Mouse (Mus musculus) embryonic stem cell, embryonic (primary cell): Measurements from ENCODE around the gene G3bp1.

Experiments
- CTCF ChIA-PET, 4 experiments: fragments of 300-600 bp in 2 of 4; fragments of 350-600 bp in 2 of 4; sonication (Branson Sonifier 250); formaldehyde crosslinking; loops; one replicate each; lab custom pipeline; 2022; ENCODE audit warnings: inconsistent platforms in 2 of 4; lab: Charles Lee
- POLR2A ChIA-PET, 4 experiments: fragments of 300-600 bp in 2 of 4; fragments of 350-600 bp in 2 of 4; sonication (Branson Sonifier 250); formaldehyde crosslinking; loops; one replicate each; lab custom pipeline; 2022; ENCODE audit warnings: antibody characterized with exemption in 4 of 4, inconsistent platforms in 1 of 4; lab: Charles Lee

Gene G3bp1

DNA sequence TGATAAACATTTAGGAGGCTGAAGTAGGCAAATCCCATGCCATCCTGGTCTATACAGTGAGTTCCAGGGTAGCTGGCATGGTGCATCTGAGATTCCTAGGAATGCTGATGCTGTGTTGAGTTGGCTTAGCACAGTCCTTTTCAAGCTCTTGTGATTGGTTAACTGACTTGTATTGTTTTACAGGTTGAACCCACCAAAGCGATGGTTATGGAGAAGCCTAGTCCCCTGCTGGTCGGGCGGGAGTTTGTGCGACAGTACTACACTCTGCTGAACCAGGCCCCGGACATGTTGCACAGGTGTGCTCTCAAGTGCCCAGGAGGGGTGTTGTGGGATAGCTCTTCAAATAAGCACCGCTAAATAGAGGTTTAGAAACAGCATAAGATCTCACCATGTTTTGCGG, 16.0 kb downstream of the G3bp1 start:
- POLR2A ChIA-PET, result interaction anchor here (0.5 to 20.3 kb wide), 17 partner anchors 8 to 251 kb away, joined by 3 to 501 read pairs (median 7); partner anchors contain the start of genes G3bp1 (in 3 of the 4) and Atox1 (in 2 of the 4)
- CTCF ChIA-PET, result interaction anchor here in 3 of 4 experiments (0.6 to 1.6 kb wide), 8 partner anchors 10 to 38 kb away, joined by 3 to 8 read pairs (median 3); partner anchors contain the start of gene G3bp1 (in 1 of the 3)

DNA sequence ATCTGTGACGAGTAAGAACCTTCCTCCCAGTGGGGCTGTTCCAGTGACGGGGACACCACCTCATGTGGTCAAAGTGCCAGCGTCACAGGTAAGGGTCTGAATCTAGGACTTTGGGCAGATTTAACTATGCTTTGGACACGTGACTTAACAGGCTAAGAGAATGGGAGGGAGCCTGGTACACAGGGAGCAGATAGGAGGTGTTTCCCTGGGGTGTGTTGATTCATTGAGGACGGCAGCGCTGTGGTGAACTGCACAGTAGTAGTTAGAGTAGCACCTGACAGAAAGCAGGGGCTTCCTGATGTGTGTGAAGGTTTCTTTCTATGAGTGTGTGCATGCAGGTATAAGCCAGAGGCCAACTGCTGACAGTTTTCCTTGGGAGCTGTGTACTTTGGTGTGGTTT, 26.7 kb downstream of the G3bp1 start:
- ChIA-PET CTCF (interaction anchor here in 1 of 4 experiments (1.1 kb wide), 1 partner anchor 14 kb away, joined by 5 read pairs; no protein-coding TSS in a partner anchor), POLR2A (interaction anchor here in 3 of 4 experiments (0.5 to 20.3 kb wide), 10 partner anchors 8 to 27 kb away, joined by 3 to 501 read pairs (median 6); partner anchors contain the start of gene G3bp1 (in 2 of the 3))

DNA sequence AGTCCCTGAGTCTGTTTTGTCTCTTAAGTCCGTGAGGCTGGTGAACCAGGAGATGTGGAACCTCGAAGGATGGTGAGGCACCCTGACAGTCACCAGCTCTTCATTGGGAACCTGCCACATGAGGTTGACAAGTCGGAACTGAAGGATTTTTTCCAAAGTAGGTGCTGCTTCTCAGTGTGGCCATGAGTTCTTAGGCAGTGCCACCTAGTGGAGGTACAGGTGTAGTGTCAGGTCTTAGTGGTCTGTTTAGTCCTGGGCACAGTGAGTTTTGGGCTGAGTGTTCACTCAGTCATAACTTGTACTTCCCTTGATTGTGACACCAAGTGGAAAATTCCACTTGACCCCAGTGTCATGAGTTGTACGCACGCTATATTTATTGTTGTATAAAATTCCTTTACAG, 28.4 kb downstream of the G3bp1 start:
- CTCF ChIA-PET, result interaction anchor here in 3 of 4 experiments (0.6 to 2.0 kb wide), 9 partner anchors 8 to 93 kb away, joined by 3 to 8 read pairs (median 4); partner anchors contain the start of gene Atox1 (in 1 of the 3)
- POLR2A ChIA-PET, result interaction anchor here in 2 of 4 experiments (0.6 to 10.3 kb wide), 13 partner anchors 7 to 30 kb away, joined by 3 to 74 read pairs (median 5); partner anchors contain the start of gene G3bp1 (in 2 of the 2)

DNA sequence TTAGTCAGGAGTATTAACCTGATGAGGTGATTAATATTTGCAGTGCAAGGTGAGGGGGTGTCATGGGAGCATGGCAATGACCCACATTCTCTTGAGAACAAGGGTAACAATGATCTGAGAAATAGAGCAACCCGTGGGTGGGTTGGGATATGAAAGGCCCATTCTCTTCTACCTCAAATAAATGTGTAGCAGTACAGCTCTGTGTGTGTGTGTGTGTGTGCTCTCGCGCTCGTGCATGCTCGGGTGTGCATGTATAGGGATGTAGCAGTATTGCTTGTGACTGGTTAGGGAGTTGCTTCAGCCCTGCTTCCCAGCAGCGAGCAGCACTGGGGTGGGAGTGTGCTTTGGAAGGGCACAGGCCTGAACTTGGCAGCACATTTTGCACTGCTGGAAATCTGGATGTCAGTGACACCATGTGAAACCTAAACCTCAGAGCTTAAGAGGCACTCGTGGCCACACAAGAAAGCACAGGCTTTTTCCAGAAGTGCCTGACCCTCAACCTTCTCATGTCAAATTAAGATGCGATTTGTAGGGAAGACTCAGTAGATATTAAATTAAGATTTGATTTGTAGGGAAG, 32.6 kb downstream of the G3bp1 start:
- POLR2A ChIA-PET, result interaction anchor here in 3 of 4 experiments (0.5 to 8.5 kb wide), 11 partner anchors 10 to 50 kb away, joined by 3 to 74 read pairs (median 11); partner anchors contain the start of gene G3bp1 (in 3 of the 3)

DNA sequence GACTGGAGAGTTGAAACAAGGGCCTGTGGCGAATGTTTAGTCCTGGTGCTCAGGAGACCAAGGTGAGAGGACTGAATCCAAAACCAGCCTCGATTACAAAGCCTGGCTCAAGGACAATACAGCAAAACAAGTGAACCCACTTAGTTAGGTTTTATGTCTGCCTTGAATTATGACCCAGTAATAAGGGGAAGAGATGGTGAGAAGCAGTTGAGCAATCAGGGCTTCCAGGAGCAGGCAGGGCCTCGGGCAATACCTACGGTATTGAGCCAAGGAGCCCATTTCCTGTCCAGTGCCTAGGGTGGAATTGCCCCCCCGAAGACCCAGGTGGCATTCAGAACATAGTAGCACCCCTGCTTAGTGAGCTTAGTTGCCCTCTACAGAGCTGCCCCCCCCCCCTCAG, 33.4 kb downstream of the G3bp1 start:
- ChIA-PET POLR2A (interaction anchor here (0.5 to 8.5 kb wide), 23 partner anchors 9 to 580 kb away, joined by 3 to 74 read pairs (median 4); partner anchors contain the start of genes G3bp1 (in 3 of the 4) and Atox1 (in 1 of the 4)), CTCF (interaction anchor here in 2 of 4 experiments (0.6 to 1.9 kb wide), 7 partner anchors 9 to 1733 kb away, joined by 3 to 7 read pairs (median 4); partner anchors contain the start of gene Irf1 (in 1 of the 2))

More for the DNA sequence above, 32.6 kb downstream of the G3bp1 start:
- CTCF ChIA-PET, result interaction anchor here in 2 of 4 experiments (0.6 to 1.9 kb wide), 3 partner anchors 17 to 291 kb away, joined by 4 to 7 read pairs (median 4); no protein-coding TSS in a partner anchor

DNA sequence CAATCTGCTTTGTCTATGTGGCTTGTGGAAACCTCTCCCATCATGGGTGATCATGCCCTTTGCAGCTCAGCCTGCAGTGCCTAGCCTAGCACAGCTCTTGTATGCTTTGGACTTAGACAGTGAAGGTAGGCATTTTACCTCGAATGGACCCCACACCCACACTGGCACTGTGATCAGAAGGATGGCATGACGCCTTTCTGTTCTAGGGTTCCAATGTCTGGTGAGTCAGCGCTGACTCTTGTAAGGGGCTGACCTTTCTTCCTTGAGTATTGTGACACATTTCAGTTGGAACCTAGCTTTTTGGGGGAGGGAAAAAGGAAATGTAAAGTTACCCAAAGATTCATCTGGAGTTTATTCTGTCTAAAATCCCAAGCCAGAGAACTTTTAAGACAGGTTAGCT, 36.0 kb downstream of the G3bp1 start:
- CTCF ChIA-PET, result interaction anchor here in 2 of 4 experiments (0.5 to 1.4 kb wide), 2 partner anchors 8 to 23 kb away, joined by 4 to 5 read pairs; no protein-coding TSS in a partner anchor
- POLR2A ChIA-PET, result interaction anchor here in 3 of 4 experiments (0.6 to 8.5 kb wide), 8 partner anchors 8 to 587 kb away, joined by 3 to 74 read pairs (median 3); partner anchors contain the start of gene G3bp1 (in 1 of the 3)

DNA sequence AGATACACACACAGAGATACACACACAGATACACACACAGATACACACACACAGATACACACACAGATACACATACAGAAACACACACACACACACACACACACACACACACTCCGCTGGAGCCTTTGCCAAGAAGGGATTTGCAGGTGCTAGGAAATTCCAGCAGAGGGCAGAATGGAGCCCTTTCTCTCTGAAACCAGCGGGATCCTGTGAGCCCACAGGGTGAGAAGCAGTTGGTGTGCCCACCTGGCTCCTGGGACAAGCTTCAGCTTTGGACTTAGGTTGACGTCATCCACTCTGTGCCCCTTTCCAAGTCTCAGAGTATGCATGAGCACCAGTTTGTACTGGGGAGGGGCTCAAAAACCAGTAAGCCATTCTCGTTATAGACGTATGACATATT, 41.9 kb downstream of the G3bp1 start:
- CTCF ChIA-PET, result interaction anchor here in 2 of 4 experiments (0.6 to 0.7 kb wide), 3 partner anchors 8 to 222 kb away, joined by 3 read pairs; partner anchors contain the start of gene G3bp1 (in 1 of the 2)
- POLR2A ChIA-PET, result interaction anchor here in 1 of 4 experiments (0.8 kb wide), 1 partner anchor 9 kb away, joined by 3 read pairs; no protein-coding TSS in a partner anchor

DNA sequence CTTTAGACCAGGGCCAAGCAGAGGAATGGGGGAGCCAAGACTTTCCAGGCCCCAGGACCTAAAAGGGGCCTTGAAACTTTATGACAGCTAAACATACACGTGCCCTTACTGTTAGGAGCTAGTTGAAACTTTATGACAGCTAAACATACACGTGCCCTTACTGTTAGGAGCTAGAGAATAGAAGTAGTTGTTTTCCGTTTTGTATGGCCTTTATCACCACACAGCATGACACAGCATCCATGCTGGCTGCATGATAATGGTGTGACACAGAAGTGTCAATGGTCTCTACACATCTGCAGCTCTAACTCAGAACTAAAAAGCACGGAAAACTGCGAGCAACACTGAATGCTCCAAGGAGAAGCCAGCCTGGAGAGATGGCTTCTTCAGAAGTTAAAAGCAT, 48.2 kb downstream of the G3bp1 start:
- CTCF ChIA-PET, result interaction anchor here in 1 of 4 experiments (1.1 to 1.8 kb wide), 2 partner anchors 12 to 590 kb away, joined by 3 to 4 read pairs; no protein-coding TSS in a partner anchor
- POLR2A ChIA-PET, result no interaction called here

DNA sequence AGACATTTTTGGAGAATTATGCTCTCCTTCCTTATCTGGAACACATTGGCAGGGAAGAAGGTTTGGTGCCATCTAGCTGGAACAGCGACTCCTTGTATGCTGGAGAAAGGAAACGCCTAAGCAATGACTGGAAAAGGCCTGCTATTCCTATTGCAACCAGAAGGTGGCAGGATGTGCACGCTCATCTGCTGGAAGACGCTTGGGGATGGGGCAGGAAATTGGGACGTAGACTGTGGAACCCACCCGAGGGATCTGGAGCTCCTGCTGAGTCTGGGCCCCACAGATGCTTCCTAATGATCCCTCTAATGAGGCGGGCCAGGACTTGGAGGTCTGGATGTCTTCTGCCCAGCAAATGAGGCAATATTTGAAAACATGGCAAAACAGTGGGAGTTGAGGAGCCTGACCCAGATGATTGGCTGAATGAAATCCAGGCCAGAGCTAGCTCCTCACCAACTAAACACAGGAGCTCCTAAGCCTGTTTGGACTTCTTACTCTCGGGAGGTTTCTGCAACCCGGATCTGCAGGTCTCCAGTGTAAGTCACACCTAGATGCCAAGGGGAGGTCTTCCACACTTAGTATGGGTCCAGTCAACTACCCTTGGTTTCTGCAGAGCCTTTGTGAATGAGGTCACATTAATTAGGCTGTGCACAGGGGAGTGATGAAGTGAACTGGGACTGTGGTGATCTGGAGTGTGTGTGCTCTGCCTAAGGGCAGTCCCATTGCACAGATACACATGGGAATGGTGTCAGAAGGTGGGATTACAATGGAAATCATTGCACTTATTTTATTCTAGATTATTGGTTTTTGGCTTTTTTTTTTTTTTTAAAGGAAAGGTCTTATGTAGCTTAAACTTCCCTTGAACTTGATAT, 49.6 kb downstream of the G3bp1 start:
- CTCF ChIA-PET, result interaction anchor here (0.5 to 2.9 kb wide), 39 partner anchors 10 to 1148 kb away, joined by 3 to 39 read pairs (median 4); no protein-coding TSS in a partner anchor
- POLR2A ChIA-PET, result interaction anchor here in 2 of 4 experiments (0.5 to 1.5 kb wide), 7 partner anchors 11 to 427 kb away, joined by 3 to 4 read pairs (median 3); partner anchors contain the start of gene Glra1 (in 1 of the 2)

DNA sequence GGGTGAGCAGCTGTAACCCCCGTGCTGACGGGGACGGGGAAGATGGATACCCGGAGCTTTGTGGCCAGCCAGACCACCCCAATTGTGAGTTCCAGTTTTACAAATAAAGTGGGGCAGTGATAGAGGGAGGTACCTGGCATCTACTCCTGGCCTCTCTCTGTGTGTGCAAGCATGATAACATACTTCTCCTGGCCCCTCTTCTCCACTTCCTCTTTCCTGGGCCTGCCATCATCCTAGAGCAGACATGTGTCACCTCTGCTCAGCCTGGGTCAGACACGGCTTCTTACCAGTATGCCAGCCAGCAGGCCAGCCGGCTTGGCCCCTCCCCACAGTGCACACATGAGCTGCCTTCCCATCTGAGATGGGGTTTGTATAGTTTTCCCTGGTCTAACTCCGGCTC, 61.3 kb downstream of the G3bp1 start:
- CTCF ChIA-PET, result interaction anchor here in 2 of 4 experiments (0.6 to 2.0 kb wide), 3 partner anchors 10 to 31 kb away, joined by 3 to 4 read pairs (median 3); no protein-coding TSS in a partner anchor
- POLR2A ChIA-PET, result no interaction called here

DNA sequence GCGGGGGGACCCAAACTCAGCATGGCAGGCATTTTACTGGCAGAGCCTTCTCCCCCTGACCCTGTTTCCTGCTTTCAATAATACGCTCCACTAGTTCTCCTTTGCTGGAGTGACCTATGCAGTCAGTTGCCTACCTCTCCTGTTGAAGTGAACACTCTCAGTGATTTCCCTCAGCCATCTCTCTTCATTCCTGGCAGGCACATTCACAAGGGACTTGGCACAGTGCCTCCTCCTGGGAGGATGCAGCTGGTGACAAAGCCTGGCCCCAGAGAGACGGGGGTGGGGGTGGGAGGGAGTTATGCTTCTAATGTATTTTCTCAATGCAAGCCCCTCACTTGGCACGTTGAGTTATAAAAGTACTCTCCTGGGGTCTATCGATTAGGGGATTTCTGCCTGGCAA, 63.9 kb downstream of the G3bp1 start:
- ChIA-PET CTCF (interaction anchor here in 1 of 4 experiments (0.6 kb wide), 1 partner anchor 485 kb away, joined by 7 read pairs; no protein-coding TSS in a partner anchor), POLR2A (no interaction called here)

DNA sequence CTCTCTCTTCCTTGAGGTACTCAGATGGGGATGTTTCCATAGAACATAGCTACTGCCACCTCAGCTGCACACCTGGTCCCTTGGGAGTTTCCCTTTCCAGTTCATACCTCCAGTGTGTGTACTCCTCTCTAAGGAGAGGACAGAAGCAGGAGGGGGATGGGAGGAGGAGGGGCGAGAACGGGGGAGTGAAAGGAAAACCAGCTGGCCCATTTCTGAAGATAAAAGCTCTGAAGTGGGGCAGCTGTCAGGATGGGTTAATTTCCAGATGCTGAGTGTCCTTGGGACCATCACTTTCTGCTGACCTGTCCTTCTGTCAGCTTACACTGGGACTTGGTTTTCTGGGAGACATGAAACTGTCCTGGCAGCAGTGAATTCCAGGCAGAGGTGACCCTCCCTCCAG, 65.3 kb downstream of the G3bp1 start:
- ChIA-PET POLR2A (no interaction called here), CTCF (interaction anchor here in 2 of 4 experiments (0.6 kb wide), 2 partner anchors 537 to 582 kb away, joined by 3 to 4 read pairs; no protein-coding TSS in a partner anchor)

DNA sequence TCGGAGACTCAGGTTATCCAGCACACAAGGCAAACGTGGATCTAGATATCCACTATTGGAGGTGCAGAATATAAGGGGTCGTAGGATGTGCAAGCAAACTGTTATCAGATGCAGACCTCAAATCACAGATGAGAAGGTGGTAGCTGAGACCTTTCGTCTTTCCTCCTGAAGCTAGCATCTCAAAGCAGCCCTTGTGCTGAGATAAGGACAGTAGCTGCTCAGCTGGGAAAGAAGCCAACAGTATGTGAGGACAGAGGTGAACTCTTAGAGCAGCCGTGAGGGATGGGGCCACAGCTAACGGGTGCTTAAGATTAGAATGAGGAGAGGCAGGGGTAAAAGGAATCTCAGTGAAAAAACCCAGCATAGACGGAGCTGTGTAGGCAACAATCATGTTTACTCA, 72.6 kb downstream of the G3bp1 start:
- ChIA-PET POLR2A (interaction anchor here in 2 of 4 experiments (0.6 to 0.7 kb wide), 4 partner anchors 10 to 1913 kb away, joined by 3 to 5 read pairs (median 4); no protein-coding TSS in a partner anchor), CTCF (interaction anchor here in 3 of 4 experiments (0.7 to 0.8 kb wide), 3 partner anchors 23 to 1061 kb away, joined by 3 read pairs; no protein-coding TSS in a partner anchor)

DNA sequence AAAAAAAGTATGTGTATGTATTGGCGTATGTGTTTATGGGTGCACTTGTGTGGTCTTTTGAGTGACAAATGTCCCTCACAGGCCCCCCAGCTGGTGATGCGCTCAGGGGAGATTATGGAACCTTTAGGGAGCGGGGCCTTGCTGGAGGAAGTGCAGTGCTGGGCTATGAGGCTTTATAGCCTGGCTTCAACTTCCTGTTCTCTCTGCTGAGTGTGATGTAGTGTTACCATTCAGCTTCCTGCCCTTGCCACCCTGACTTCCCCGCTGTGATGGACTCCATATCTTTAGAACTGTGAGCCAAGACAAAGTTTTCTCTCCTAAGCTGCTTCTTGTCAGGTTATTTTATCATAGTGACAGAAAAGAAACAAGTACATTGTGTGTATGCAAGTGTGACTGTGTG, 73.2 kb downstream of the G3bp1 start:
- CTCF ChIA-PET, result interaction anchor here in 3 of 4 experiments (0.7 to 0.8 kb wide), 3 partner anchors 24 to 1060 kb away, joined by 3 read pairs; no protein-coding TSS in a partner anchor

DNA sequence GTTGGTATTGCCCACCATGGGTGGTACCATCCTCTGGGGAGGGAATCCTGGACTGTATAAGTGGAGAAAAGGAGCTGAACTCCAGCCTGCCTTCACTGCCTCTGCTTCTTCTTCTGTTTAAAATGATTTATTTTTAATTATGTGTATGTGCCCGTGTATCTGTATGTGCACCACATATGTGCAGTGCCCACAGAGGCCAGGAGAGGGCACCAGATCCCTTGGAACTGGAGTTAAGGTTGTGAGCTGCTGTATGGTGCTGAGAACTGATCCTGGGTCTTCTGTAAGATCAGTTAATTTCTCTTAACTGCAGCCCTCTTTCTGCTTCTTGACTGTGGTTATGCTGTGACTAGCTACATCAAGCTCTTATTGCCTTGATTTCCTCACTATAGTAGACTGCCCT, 76.2 kb downstream of the G3bp1 start:
- CTCF ChIA-PET, result interaction anchor here in 3 of 4 experiments (0.6 to 1.7 kb wide), 6 partner anchors 13 to 1201 kb away, joined by 3 to 8 read pairs (median 6); no protein-coding TSS in a partner anchor
- POLR2A ChIA-PET, result no interaction called here

More for the DNA sequence above, 73.2 kb downstream of the G3bp1 start:
- POLR2A ChIA-PET, result interaction anchor here in 2 of 4 experiments (0.6 to 0.7 kb wide), 4 partner anchors 9 to 1914 kb away, joined by 3 to 5 read pairs (median 4); no protein-coding TSS in a partner anchor
